Mouse (Mus musculus): ENCODE measurements at regions not wholly inside any gene's neighbourhood (a gene's known extent, or its start where the extent isn't known, plus 50 kb on each side); places are given as distances from the start of the nearest gene placed in this dataset.
A peak's percentile ranks its signal among the peaks of the same experiment; 100 is the strongest.

GRCm38 (mm10) chr11:16589085-16589680, 80.9 kb upstream of the Sec61g start:
- DNase-seq (ENCODE audit: extremely low read depth), result peak; percentile 65
- H3K9ac ChIP-seq (ENCODE audit: insufficient read depth, low read depth), result no peak overlapping the region
- TF ChIP-seq PAX5 (IDR thresholded peaks at IDR 0.05; ENCODE audit: low read length) (no peak), ELF1 (IDR thresholded peaks at IDR 0.05; ENCODE audit: low read depth, low read length) (no peak), ZKSCAN1 (IDR thresholded peaks at IDR 0.05; ENCODE audit: borderline replicate concordance, low read depth, low read length) (no peak), BHLHE40 (IDR thresholded peaks at IDR 0.05; ENCODE audit: low read depth, low read length) (no peak), EP300 (IDR thresholded peaks at IDR 0.05; ENCODE audit: low read length) (peak; percentile 93), IRF4 (IDR thresholded peaks at IDR 0.05; ENCODE audit: low read depth, low read length) (peak; percentile 96), E2F4 (IDR thresholded peaks at IDR 0.05; ENCODE audit: insufficient replicate concordance, low read depth, low read length) (0 out of 2 replicates have a peak, but pooled peaks have one; percentile 21), MEF2A (IDR thresholded peaks at IDR 0.05; ENCODE audit: borderline replicate concordance, low read depth, low read length) (peak; percentile 61; the same call in 1 of the 2 replicates), NRF1 (IDR thresholded peaks at IDR 0.05; ENCODE audit: low read depth, low read length) (no peak), ETS1 (conservative IDR thresholded peaks at IDR 0.05; ENCODE audit: low read depth, low read length) (peak; percentile 51), NELFE (IDR thresholded peaks at IDR 0.05; ENCODE audit: low read depth, low read length) (0 out of 2 replicates have a peak, but pooled peaks have one; percentile 23), MAZ (IDR thresholded peaks at IDR 0.05; ENCODE audit: low read depth, low read length) (no peak), SIN3A (IDR thresholded peaks at IDR 0.05; ENCODE audit: low read length) (0 out of 2 replicates have a peak, but pooled peaks have one; percentile 22)
- H3K27me3 ChIP-seq (replicated peaks), result no peaks in the 10 kb centered on the region
- H3K4me3 ChIP-seq (replicated peaks in 1 of 3; ENCODE audit: low read depth in 2 of 3, low read length in 2 of 3, poor library complexity in 1 of 3), result no peak overlapping the region
- no peaks in the 10 kb centered on the region for H3K79me2 ChIP-seq (replicated peaks; ENCODE audit: control insufficient read depth, extremely low read depth, insufficient read depth, poor library complexity, severe bottlenecking)
- peak overlapping the region; percentile 33; the same call in 1 of the 2 replicates for H3K4me2 ChIP-seq (ENCODE audit: insufficient read depth, low read depth, poor library complexity, severe bottlenecking)
- dilution Hi-C loops (cut with MboI; ENCODE audit: extremely low pct_ligation_motif_present, extremely low pct_unique_long_range_greater_than_20kb, low sequenced_read_pairs), result no loop called here
- H3K27ac ChIP-seq (ENCODE audit: insufficient read depth, low read depth), result no peak overlapping the region
- no peaks in the 10 kb centered on the region for H3K36me3 ChIP-seq (replicated peaks in 1 of 2; ENCODE audit: control insufficient read depth in 1 of 2, insufficient read depth in 1 of 2, low read length in 1 of 2)
- H3K4me1 ChIP-seq (ENCODE audit: control insufficient read depth in 1 of 2, insufficient read depth in 2 of 2), result peaks cover 13 to 37% of the 10 kb centered on the region in 2 experiments
- H3K9me3 ChIP-seq (replicated peaks; ENCODE audit: low read length), result no peaks in the 10 kb centered on the region
- in situ Hi-C loops (cut with MboI; ENCODE audit: low pct_ligation_motif_present, low pct_unique_long_range_greater_than_20kb, low sequenced_read_pairs), result no loop called here

DNA sequence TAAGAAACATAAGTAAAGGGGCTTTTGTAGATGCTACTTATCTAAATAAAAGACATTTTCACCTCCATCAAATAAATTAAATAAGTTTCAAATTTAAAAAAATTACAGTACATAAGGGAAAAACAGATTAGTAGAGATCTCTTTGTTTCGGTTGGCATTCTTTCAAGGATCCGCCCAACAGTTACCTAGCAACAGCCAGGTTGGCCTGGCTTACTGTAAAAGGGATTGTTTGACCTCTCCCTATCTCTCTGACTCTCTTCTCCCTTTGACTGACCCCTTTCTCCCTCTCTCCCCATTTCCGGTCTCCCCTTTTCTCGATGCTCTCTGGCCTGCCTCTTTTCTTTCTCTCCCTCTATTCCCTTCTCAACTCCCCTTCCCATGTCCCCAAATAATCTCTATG, 82.3 kb upstream of the Sec61g start:
- dilution Hi-C loops (cut with MboI; ENCODE audit: extremely low pct_ligation_motif_present, extremely low pct_unique_long_range_greater_than_20kb, low sequenced_read_pairs) (no loop called here), in situ Hi-C loops (cut with MboI; ENCODE audit: low pct_ligation_motif_present, low pct_unique_long_range_greater_than_20kb, low sequenced_read_pairs) (no loop called here)
- 0 out of 2 replicates have a peak overlapping the region, but pooled peaks have one; percentile 21 for H3K4me2 ChIP-seq (ENCODE audit: insufficient read depth, low read depth, poor library complexity, severe bottlenecking)
- H3K27ac ChIP-seq (ENCODE audit: insufficient read depth, low read depth), result no peak overlapping the region
- H3K4me1 ChIP-seq (ENCODE audit: control insufficient read depth in 1 of 2, insufficient read depth in 2 of 2), result peaks cover 13 to 37% of the 10 kb centered on the region in 2 experiments
- TF ChIP-seq IRF4 (IDR thresholded peaks at IDR 0.05; ENCODE audit: low read depth, low read length) (no peak), USF1 (IDR thresholded peaks at IDR 0.05; ENCODE audit: low read depth, low read length) (no peak), TCF12 (IDR thresholded peaks at IDR 0.05; ENCODE audit: low read depth, low read length) (no peak), MAX (IDR thresholded peaks at IDR 0.05; ENCODE audit: low read length) (no peak), BHLHE40 (IDR thresholded peaks at IDR 0.05; ENCODE audit: low read depth, low read length) (no peak), ZC3H11A (IDR thresholded peaks at IDR 0.05; ENCODE audit: low read depth, low read length) (no peak), CTCF (conservative IDR thresholded peaks at IDR 0.05 in 1 of 2, IDR thresholded peaks at IDR 0.05 in 1 of 2; ENCODE audit: low read depth in 2 of 2, low read length in 2 of 2) (no peak), CHD2 (IDR thresholded peaks at IDR 0.05; ENCODE audit: low read length) (no peak), UBTF (IDR thresholded peaks at IDR 0.05; ENCODE audit: low read depth, low read length) (no peak)
- DNase-seq (ENCODE audit: extremely low read depth), result no peak
- no peaks in the 10 kb centered on the region for H3K79me2 ChIP-seq (replicated peaks; ENCODE audit: control insufficient read depth, extremely low read depth, insufficient read depth, poor library complexity, severe bottlenecking)
- no peak overlapping the region for H3K4me3 ChIP-seq (replicated peaks in 1 of 3; ENCODE audit: low read depth in 2 of 3, low read length in 2 of 3, poor library complexity in 1 of 3)
- H3K27me3 ChIP-seq (replicated peaks), result no peaks in the 10 kb centered on the region
- H3K9me3 ChIP-seq (replicated peaks; ENCODE audit: low read length), result no peaks in the 10 kb centered on the region
- no peak overlapping the region for H3K9ac ChIP-seq (ENCODE audit: insufficient read depth, low read depth)
- no peaks in the 10 kb centered on the region for H3K36me3 ChIP-seq (replicated peaks in 1 of 2; ENCODE audit: control insufficient read depth in 1 of 2, insufficient read depth in 1 of 2, low read length in 1 of 2)
